Mouse (Mus musculus) midbrain, embryonic 12.5 days (tissue): ENCODE measurements around the gene Rasgef1c. TPM values are rescaled to one million over a fixed set of nuclear protein-coding genes. Genes with fewer than 3 reads are reported as not detected.

ENCODE experiments used
- ATAC-seq: fragments of 200-750 bp; cut with Nextera tagmentation; 2 replicates; pipeline ENCODE4 v1.8.0; 2017; ENCODE audit warnings: low read depth, moderate TSS enrichment, moderate library complexity; ENCODE audit not compliant: low FRiP score
- H3K27ac ChIP-seq: fragments of 300-500 bp; sonication (generic); replicated peaks from 2 replicates; pipeline ENCODE4 v1.5.1; 2016; ENCODE audit warnings: mild to moderate bottlenecking
- H3K27me3 ChIP-seq: fragments of 300-500 bp; sonication (generic); 2 replicates; pipeline ENCODE4 v1.6.1; 2016; ENCODE audit warnings: mild to moderate bottlenecking
- H3K36me3 ChIP-seq: fragments of 300-500 bp; sonication (generic); 2 replicates; pipeline ENCODE4 v1.6.1; 2016
- H3K4me1 ChIP-seq: fragments of 300-500 bp; sonication (generic); 2 replicates; pipeline ENCODE4 v1.6.1; 2016
- H3K4me2 ChIP-seq: fragments of 300-500 bp; sonication (generic); replicated peaks from 2 replicates; pipeline ENCODE4 v1.6.1; 2016; ENCODE audit warnings: mild to moderate bottlenecking, moderate library complexity
- H3K4me3 ChIP-seq: fragments of 300-500 bp; sonication (generic); 2 replicates; pipeline ENCODE4 v1.5.1; 2016; ENCODE audit warnings: mild to moderate bottlenecking
- H3K9ac ChIP-seq: fragments of 300-500 bp; sonication (generic); replicated peaks from 2 replicates; pipeline ENCODE4 v1.6.1; 2016; ENCODE audit warnings: mild to moderate bottlenecking, moderate library complexity
- H3K9me3 ChIP-seq: fragments of 300-500 bp; sonication (generic); 2 replicates; pipeline ENCODE4 v1.6.1; 2016; ENCODE audit warnings: mild to moderate bottlenecking
- WGBS: fragments of 180-500 bp; shearing (Covaris S2); methylation state at CpG from one replicate; pipeline ENCODE4 v1.1.7; 2016; 5-methylcytosine and 5-hydroxymethylcytosine counted together
- polyA plus RNA-seq: library from polyadenylated mRNA; unstranded; fragments of >200 nt; fragmentation: Nextera tagmentation; extraction: Ambion mirVana; gene quantifications from 2 replicates; pipeline ENCODE4 v1.2.1, GENCODE M21; 2016

Gene Rasgef1c
- polyA plus RNA-seq, 1 experiment from 2014 or later, result 1.6 TPM

DNA sequence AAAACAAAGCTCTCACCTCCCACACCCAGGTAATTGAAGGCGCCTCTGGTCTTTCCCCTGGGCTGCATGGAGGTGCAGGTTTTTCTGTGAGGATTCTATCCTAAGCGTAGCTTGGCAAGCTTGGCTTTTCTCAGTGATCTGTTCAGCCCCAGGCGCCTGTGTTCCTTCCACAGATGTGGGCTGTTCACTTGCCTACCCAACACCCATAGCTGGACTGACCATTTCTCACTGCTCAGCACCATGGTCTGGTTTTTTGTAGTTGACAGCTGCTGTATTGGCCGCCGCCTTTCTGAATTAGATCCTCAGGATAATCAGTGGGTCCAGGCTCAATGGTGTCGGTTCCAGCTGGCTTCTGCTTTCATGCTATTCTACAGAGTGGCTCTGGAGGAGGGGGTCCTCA is 26.0 kb downstream of the Rasgef1c start:
- 73% methylated on average over 6 of the region's 6 CpGs for WGBS
- no peak overlapping the region for H3K27ac ChIP-seq
- H3K4me2 ChIP-seq, result no peak overlapping the region
- H3K4me3 ChIP-seq, result no peak overlapping the region
- 0 out of 2 replicates have a peak, but pooled peaks have one; percentile 9 for ATAC-seq
- no peaks in the 10 kb centered on the region for H3K27me3 ChIP-seq
- H3K9me3 ChIP-seq, result no peaks in the 10 kb centered on the region
- H3K36me3 ChIP-seq, result no peaks in the 10 kb centered on the region
- peaks cover 33% of the 10 kb centered on the region for H3K4me1 ChIP-seq
- no peak overlapping the region for H3K9ac ChIP-seq

DNA sequence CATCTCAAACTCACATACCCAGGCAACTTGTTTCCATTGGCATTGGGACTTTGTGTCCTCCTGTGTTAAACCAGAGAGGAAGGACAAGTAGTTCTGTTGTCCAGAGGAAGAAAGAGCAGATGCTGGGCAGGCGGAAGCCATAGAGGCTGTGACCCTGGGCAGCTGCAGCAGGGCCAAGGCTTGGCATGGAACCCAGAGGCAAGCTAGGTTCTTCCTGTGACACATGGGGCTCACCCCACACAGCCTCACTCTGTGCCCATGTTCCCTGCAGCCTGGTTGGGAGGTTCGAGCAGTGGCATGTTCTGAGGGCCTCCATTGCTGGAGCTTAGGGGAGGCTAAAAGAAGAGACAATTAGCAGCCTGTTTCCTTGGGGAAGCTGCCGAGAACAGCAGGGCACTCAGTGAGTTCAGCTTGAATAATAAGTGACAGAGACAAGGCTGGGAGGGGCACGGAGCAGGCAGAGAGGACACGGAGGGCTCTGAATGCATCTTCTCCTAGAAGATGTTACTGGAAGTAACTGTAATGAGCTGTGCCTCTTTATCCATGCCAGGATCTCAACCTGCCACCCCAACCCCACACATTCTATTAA is 29.5 kb downstream of the Rasgef1c start:
- WGBS, result 45% methylated on average over 5 of the region's 5 CpGs
- H3K4me1 ChIP-seq, result peaks cover 37% of the 10 kb centered on the region
- H3K36me3 ChIP-seq, result no peaks in the 10 kb centered on the region
- no peak overlapping the region; the same call in 1 of the 2 replicates for H3K27ac ChIP-seq
- no peak; the same call in 1 of the 2 replicates for ATAC-seq
- no peak overlapping the region for H3K9ac ChIP-seq
- no peaks in the 10 kb centered on the region for H3K27me3 ChIP-seq
- no peak overlapping the region for H3K4me2 ChIP-seq
- no peaks in the 10 kb centered on the region for H3K9me3 ChIP-seq
- H3K4me3 ChIP-seq, result no peak overlapping the region

DNA sequence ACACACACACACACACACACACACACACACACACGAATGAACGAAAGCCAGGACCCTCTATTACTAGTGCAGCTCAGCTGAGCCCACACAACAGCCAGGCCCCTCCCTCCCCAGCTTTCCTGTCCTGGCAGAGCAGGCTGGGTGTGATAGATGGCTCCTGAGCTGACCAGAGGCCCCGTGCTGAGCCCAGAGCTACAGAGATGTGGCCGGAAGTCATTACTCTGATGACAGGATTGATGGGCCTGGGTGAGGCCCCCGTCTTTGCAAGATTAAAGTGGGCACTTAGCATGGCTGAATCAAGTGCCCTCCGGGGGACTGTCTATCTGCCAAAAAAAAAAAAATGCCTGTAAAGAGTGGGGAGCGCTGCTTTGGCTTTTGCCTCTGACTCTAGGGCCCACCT is 30.2 kb downstream of the Rasgef1c start:
- 53% methylated on average over 7 of the region's 7 CpGs for WGBS
- no peak overlapping the region for H3K27ac ChIP-seq

DNA sequence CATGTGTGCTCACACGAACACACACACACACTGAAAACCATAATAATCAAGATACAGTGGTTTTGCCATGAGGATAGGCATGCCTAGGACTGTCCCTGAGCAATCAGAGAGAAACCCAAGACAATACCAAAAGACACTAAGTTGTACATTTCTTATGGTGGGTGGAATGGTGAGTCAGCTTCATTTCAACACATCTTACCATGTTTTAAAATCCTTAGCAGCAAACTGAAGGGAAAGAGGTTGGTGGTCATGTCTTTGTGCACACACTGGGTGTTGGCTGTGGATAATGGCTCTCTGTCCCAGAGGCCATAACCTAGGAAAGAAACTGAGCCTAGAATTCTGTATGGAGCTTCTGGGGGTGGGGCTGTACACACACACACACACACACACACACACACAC is 32.2 kb downstream of the Rasgef1c start:
- no peaks in the 10 kb centered on the region for H3K9me3 ChIP-seq
- peaks cover 27% of the 10 kb centered on the region for H3K4me1 ChIP-seq
- H3K9ac ChIP-seq, result no peak overlapping the region
- no peak overlapping the region for H3K4me3 ChIP-seq
- no peak overlapping the region for H3K4me2 ChIP-seq
- H3K27me3 ChIP-seq, result no peaks in the 10 kb centered on the region
- 62% methylated on average over 1 of the region's 1 CpGs for WGBS
- H3K27ac ChIP-seq, result no peak overlapping the region
- no peak for ATAC-seq
- no peaks in the 10 kb centered on the region for H3K36me3 ChIP-seq

More for the DNA sequence above, 30.2 kb downstream of the Rasgef1c start:
- Histone ChIP-seq H3K4me2 (no peak overlapping the region), H3K36me3 (no peaks in the 10 kb centered on the region), H3K4me1 (peaks cover 31% of the 10 kb centered on the region), H3K4me3 (no peak overlapping the region), H3K27me3 (no peaks in the 10 kb centered on the region), H3K9ac (0 out of 2 replicates have a peak overlapping the region, but pooled peaks have one; percentile 15), H3K9me3 (no peaks in the 10 kb centered on the region)
- ATAC-seq, result no peak; the same call in 1 of the 2 replicates

DNA sequence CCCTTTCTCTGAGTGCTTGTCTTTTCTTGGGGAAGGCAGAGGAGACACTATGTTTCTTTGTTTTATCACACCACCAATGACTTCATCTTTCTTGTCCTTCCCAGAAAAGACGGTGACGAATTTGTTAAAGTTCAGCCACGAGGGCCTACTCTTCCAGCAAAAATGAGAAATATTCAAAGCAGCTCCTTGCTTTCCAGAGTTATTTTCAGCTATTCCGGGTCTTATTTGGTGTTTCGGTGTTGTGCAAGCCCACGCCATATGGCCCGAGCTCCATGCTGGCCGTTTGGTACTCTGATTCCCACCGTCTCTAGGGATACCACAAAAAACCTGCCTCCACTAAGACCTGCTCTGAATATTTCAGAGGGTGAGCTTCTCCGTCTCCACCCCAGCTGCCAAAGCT is 32.7 kb downstream of the Rasgef1c start:
- H3K36me3 ChIP-seq, result no peaks in the 10 kb centered on the region
- ATAC-seq, result no peak
- no peaks in the 10 kb centered on the region for H3K9me3 ChIP-seq
- H3K4me1 ChIP-seq, result peaks cover 30% of the 10 kb centered on the region
- no peak overlapping the region for H3K4me3 ChIP-seq
- no peak overlapping the region for H3K4me2 ChIP-seq
- no peaks in the 10 kb centered on the region for H3K27me3 ChIP-seq
- 70% methylated on average over 10 of the region's 10 CpGs for WGBS
- H3K9ac ChIP-seq, result no peak overlapping the region
- no peak overlapping the region for H3K27ac ChIP-seq

DNA sequence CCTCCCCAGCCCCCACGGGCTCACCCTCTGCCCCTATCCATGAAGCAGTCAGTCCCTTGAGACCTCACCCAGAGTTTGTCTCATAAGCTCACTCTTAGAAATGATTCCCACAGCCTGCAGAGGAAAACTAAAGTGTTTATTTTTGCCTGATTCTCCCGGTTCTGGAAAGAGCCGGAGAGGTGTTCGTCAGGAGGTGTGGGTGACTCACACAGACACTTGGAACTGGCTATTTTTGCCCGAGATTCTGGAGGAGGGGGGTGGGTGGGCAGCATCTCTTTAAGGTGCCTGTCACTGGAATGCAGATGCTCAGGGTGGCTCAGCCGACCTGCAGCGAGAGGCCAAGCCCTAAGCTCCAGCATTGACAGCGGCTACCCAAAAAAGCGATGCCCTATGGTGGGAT is 34.8 kb downstream of the Rasgef1c start:
- H3K36me3 ChIP-seq, result no peaks in the 10 kb centered on the region
- WGBS, result 79% methylated on average over 9 of the region's 9 CpGs
- no peaks in the 10 kb centered on the region for H3K27me3 ChIP-seq
- H3K4me3 ChIP-seq, result no peak overlapping the region
- H3K4me2 ChIP-seq, result no peak overlapping the region
- no peaks in the 10 kb centered on the region for H3K9me3 ChIP-seq
- H3K27ac ChIP-seq, result no peak overlapping the region
- H3K9ac ChIP-seq, result no peak overlapping the region
- ATAC-seq, result no peak
- H3K4me1 ChIP-seq, result peaks cover 24% of the 10 kb centered on the region

DNA sequence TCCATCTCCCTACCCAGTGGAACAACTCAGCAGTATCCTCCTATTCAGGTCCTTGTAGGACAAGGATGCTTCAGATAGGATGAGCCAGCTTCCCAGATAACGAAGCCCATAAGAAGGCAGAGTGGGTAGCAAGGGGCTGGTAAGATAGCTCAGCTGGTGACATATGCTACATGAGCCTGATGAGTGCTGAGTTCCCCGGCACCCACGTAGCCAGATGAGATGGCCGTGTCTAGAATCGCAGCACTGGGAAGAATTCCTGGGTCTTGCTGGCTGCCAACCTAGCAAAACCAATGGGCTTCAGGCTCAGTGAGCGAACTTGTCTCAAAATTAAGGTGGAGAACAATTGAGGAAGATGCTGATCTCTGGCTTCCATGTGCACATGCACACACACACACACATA is 36.1 kb downstream of the Rasgef1c start:
- Histone ChIP-seq H3K27me3 (no peaks in the 10 kb centered on the region), H3K4me1 (peaks cover 14% of the 10 kb centered on the region), H3K4me2 (no peak overlapping the region), H3K9ac (no peak overlapping the region), H3K4me3 (no peak overlapping the region), H3K9me3 (no peaks in the 10 kb centered on the region), H3K27ac (no peak overlapping the region), H3K36me3 (no peaks in the 10 kb centered on the region)
- ATAC-seq, result no peak
- 91% methylated on average over 6 of the region's 6 CpGs for WGBS

DNA sequence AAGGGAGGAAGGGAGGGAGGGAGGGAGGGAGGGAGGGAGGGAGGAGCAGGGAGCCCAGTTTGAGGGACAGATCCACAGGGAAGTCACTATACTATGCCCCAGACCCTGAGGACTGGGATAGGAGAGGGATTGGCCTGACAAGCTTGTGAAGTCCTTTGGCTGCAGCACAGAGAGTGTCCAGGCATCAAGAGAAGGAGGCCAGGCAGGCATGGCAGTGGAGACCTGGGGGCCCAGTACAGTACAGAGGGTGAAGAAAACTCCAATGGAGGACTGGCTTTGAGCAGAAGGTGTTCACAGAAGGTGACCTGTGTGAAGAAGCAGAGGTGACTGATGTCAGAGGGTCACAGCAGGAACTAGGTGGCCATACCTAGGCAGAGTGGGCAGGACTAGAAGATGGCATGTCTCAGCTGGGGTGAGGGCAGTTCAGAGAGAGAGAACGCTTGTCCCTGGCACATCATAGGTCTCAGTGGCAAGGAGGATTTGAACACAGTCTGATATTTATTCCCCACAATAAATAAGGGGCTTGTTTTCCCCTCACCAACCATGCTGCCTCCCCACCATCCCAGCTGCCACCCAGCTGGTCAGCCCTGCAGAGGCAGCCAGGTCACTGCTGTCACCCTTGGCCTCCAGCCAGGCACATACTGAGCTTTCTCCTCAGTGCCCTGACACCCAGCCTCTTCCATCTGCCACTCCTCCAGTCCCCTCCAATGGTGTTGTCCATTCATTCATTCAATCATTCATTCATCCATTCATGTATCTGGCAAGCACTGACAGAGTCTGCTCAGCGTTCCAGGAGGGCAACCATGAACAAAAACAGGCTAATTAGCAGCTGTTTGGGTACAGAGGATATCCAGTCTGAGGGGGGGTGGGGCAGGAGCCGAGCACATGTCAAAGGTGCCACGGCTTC is 36.9 kb downstream of the Rasgef1c start:
- Histone ChIP-seq H3K36me3 (no peaks in the 10 kb centered on the region), H3K4me2 (no peak overlapping the region), H3K27ac (no peak overlapping the region), H3K9ac (no peak overlapping the region), H3K27me3 (no peaks in the 10 kb centered on the region), H3K4me3 (no peak overlapping the region), H3K9me3 (no peaks in the 10 kb centered on the region), H3K4me1 (peaks cover 14% of the 10 kb centered on the region)
- WGBS, result 65% methylated on average over 4 of the region's 4 CpGs
- ATAC-seq, result peak; percentile 62; the same call in 1 of the 2 replicates

DNA sequence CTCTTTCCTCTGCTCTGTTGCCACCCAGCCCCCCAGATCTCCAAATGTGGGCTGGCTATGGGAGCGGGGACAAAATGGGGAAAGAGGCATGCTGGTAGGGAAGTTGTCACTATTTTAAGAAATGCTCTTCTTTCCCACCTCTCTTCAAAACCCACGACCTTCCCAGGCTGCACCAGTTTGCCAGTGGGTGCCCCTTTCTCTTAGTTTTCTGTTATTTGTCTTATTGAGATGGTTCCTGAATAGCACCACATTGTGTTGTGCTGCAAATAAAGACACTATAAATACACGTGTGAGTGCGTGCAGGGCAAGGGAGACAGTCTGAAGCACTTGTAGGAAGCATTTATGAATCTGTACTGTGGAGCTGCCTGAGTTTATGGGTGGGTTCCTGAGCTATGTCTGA is 41.2 kb downstream of the Rasgef1c start:
- WGBS, result 77% methylated on average over 4 of the region's 4 CpGs
- no peaks in the 10 kb centered on the region for H3K27me3 ChIP-seq
- no peak overlapping the region for H3K27ac ChIP-seq
- 0 out of 2 replicates have a peak, but pooled peaks cover 3% of the 10 kb centered on the region for H3K9me3 ChIP-seq
- H3K4me3 ChIP-seq, result no peak overlapping the region
- no peak overlapping the region for H3K4me2 ChIP-seq
- no peak overlapping the region for H3K9ac ChIP-seq
- no peaks in the 10 kb centered on the region for H3K36me3 ChIP-seq
- ATAC-seq, result no peak
- peaks cover 10% of the 10 kb centered on the region for H3K4me1 ChIP-seq

DNA sequence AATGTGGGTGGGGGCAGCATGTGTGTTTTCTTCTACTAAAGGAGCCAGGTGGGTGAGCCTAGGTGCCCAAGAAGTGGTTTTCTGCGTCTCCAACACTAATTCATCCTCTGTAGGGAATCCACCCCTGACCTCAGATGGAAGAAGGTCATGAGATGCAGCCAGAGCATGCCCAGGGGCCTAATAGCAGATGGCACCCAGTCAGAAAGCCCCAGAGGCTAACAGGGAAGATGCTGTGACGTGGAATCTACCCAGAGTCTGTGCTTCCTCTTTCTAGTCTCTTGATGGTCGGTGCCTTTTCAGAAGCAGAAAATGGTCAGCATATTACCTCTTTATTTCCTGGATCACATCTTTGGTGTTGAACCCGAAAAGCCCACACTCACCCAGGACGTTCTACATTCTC is 42.3 kb downstream of the Rasgef1c start:
- Histone ChIP-seq H3K4me3 (no peak overlapping the region), H3K4me1 (peaks cover 2% of the 10 kb centered on the region; the same call in 1 of the 2 replicates), H3K4me2 (no peak overlapping the region), H3K36me3 (no peaks in the 10 kb centered on the region), H3K9ac (no peak overlapping the region), H3K9me3 (0 out of 2 replicates have a peak, but pooled peaks cover 3% of the 10 kb centered on the region), H3K27ac (no peak overlapping the region), H3K27me3 (no peaks in the 10 kb centered on the region)
- 84% methylated on average over 5 of the region's 5 CpGs for WGBS
- no peak for ATAC-seq

DNA sequence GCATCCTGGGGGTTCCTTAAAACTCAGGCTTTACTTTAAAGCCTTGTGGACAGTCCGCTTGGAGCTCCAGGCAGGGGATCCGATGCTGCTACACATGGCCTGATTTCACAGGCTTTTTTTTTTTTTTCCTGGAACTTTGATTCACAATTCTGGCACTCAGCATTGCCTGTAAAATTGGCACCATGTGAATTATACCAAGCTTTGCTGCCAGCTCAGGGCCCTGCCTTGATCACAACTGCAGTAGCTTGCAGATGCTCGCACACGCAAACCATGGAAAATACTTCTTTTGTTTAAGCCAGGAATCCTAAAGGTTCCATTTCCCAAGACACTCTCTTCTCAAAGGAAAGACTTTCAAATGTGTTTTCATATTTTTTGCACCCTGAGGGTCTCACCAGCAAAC is 44.1 kb downstream of the Rasgef1c start:
- H3K4me1 ChIP-seq, result no peaks in the 10 kb centered on the region
- no peaks in the 10 kb centered on the region for H3K27me3 ChIP-seq
- 0 out of 2 replicates have a peak, but pooled peaks cover 3% of the 10 kb centered on the region for H3K9me3 ChIP-seq
- H3K36me3 ChIP-seq, result no peaks in the 10 kb centered on the region
- H3K9ac ChIP-seq, result no peak overlapping the region
- no peak overlapping the region for H3K4me2 ChIP-seq
- ATAC-seq, result no peak
- no peak overlapping the region for H3K27ac ChIP-seq
- WGBS, result 93% methylated on average over 4 of the region's 4 CpGs
- H3K4me3 ChIP-seq, result no peak overlapping the region

DNA sequence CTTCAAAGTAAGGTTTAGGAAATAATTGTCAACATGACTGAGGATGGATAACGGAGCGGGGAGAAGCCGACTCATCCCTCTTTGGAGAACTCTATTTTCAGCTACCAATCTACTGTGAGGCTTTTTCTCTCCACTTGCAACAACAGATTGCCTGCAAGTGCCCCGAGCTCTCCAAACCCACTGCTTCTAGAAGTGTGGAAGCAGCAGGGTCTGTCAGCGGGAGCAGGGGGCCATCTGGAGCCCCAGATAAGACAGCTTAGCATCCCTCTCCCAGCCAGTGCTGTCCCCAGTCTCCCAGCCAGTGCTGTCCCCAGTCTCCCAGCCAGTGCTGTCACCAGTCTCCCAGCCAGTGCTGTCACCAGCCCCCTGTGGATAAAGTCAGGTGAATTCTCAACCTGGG is 48.2 kb downstream of the Rasgef1c start:
- ATAC-seq, result no peak

More for the DNA sequence above, 48.2 kb downstream of the Rasgef1c start:
- no peak overlapping the region for H3K4me3 ChIP-seq
- H3K27me3 ChIP-seq, result no peaks in the 10 kb centered on the region
- 79% methylated on average over 5 of the region's 5 CpGs for WGBS
- no peak overlapping the region for H3K27ac ChIP-seq
- H3K4me2 ChIP-seq, result no peak overlapping the region
- H3K4me1 ChIP-seq, result no peaks in the 10 kb centered on the region
- H3K36me3 ChIP-seq, result no peaks in the 10 kb centered on the region
- 0 out of 2 replicates have a peak, but pooled peaks cover 3% of the 10 kb centered on the region for H3K9me3 ChIP-seq
- H3K9ac ChIP-seq, result no peak overlapping the region
